Mouse (Mus musculus): Measurements from ENCODE around the gene Mob1a.
A peak's percentile ranks its signal among the peaks of the same experiment; 100 is the strongest.
"Not testable (repeated sequence)": the region's sequence is repeated elsewhere in the genome, so short reads cannot be mapped to it uniquely, and the experiment has no call there.

Mob1a gene

DNA sequence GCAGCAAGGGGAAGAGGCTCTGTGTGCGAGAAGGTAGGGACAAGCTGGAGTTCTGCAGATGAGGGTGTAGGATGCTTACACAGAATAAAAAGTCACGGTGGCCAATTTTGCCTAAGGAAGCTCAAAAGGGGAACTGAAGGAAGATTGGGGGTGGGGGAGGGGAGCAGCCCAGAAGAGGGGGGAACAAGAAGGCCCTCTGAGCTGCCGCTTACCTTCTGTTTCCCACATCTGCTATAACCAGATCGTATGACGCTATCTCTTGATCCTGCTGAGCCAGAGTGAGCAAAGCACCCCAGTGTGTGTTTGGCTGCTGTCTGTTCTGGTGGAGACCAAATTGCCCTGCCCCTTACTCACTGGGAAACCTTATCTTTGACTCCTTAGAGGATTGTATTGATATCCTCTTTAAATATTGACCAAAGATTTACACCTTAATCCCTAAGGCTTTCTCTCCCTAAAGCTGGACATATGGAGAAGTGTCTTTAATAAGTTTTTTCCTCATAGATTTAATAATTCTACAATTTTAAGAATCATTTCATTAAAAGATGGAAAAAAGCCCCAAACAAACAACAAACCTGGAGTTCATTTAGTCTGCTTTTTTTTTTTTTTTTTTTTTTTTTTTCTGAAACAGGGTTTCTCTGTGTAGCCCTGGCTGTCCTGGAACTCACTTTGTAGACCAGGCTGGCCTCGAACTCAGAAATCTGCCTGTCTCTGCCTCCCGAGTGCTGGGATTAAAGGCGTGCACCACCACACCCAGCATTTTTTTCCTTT, 2.0 kb upstream of the Mob1a start:
- no peak for TF ChIP-seq NANOG (IDR thresholded peaks at IDR 0.05; ENCODE audit: borderline replicate concordance, low read length)
- TF ChIP-seq POU5F1 (IDR thresholded peaks at IDR 0.05; ENCODE audit: borderline replicate concordance, low read length): no peak
- TF ChIP-seq CTCF (conservative IDR thresholded peaks at IDR 0.05; ENCODE audit: low read length): no peak
- Histone ChIP-seq H3K4me1 (replicated peaks; ENCODE audit: low read depth, low read length) (peaks cover 24% of the 10 kb centered on the region), H3K4me3 (replicated peaks; ENCODE audit: low read length) (no peak overlapping the region)

DNA sequence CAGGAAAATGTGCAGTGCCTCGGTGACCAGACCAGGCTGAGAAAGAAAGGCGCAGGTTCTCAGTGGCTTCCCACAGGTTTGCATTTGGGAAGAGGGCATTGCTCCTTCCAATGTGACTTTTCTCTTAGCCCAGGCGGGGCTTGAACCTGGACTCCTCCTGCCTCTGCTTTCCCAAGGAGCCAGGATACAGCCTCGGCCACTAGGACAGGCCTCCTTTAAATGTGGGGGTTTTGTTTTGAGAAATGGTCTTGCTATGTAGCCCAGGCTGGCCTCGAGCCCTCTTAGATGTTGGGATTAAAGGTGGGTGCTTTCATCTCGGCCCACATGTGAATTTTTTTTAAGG, 549 bp downstream of the Mob1a start:
- H3K4me3 ChIP-seq (replicated peaks; ENCODE audit: low read length): peak overlapping the region; percentile 91
- no peaks in the 10 kb centered on the region for H3K27me3 ChIP-seq (ENCODE audit: insufficient read depth, low read length)
- H3K36me3 ChIP-seq (ENCODE audit: insufficient read depth, low read length): peaks cover 31% of the 10 kb centered on the region
- H3K4me1 ChIP-seq (replicated peaks; ENCODE audit: low read depth, low read length): peaks cover 27% of the 10 kb centered on the region
- no peaks in the 10 kb centered on the region for H3K9me3 ChIP-seq (ENCODE audit: low read length)
- TF ChIP-seq CTCF (conservative IDR thresholded peaks at IDR 0.05; ENCODE audit: low read length) (no peak), POU5F1 (IDR thresholded peaks at IDR 0.05; ENCODE audit: borderline replicate concordance, low read length) (no peak), NANOG (IDR thresholded peaks at IDR 0.05; ENCODE audit: borderline replicate concordance, low read length) (no peak)

More for the DNA sequence above, 2.0 kb upstream of the Mob1a start:
- Histone ChIP-seq H3K9me3 (ENCODE audit: low read length) (no peaks in the 10 kb centered on the region), H3K36me3 (ENCODE audit: insufficient read depth, low read length) (peaks cover 6% of the 10 kb centered on the region), H3K27me3 (ENCODE audit: insufficient read depth, low read length) (peaks cover 2% of the 10 kb centered on the region; the same call in 1 of the 2 replicates)

- H3K27me3 ChIP-seq (ENCODE audit: insufficient read depth, low read length): no peaks in the 10 kb centered on the region
- H3K4me1 ChIP-seq (replicated peaks; ENCODE audit: low read depth, low read length): peaks cover 27% of the 10 kb centered on the region
- H3K9me3 ChIP-seq (ENCODE audit: low read length): no peaks in the 10 kb centered on the region
- TF ChIP-seq NANOG (IDR thresholded peaks at IDR 0.05; ENCODE audit: borderline replicate concordance, low read length): no peak
- TF ChIP-seq POU5F1 (IDR thresholded peaks at IDR 0.05; ENCODE audit: borderline replicate concordance, low read length): no peak
- TF ChIP-seq CTCF (conservative IDR thresholded peaks at IDR 0.05; ENCODE audit: low read length): no peak
- H3K4me3 ChIP-seq (replicated peaks; ENCODE audit: low read length): peak overlapping the region; percentile 91
- H3K36me3 ChIP-seq (ENCODE audit: insufficient read depth, low read length): peaks cover 35% of the 10 kb centered on the region
Measured at GRCm38 (mm10) chr6:83326761-83327160, 945 bp downstream of the Mob1a start.

DNA sequence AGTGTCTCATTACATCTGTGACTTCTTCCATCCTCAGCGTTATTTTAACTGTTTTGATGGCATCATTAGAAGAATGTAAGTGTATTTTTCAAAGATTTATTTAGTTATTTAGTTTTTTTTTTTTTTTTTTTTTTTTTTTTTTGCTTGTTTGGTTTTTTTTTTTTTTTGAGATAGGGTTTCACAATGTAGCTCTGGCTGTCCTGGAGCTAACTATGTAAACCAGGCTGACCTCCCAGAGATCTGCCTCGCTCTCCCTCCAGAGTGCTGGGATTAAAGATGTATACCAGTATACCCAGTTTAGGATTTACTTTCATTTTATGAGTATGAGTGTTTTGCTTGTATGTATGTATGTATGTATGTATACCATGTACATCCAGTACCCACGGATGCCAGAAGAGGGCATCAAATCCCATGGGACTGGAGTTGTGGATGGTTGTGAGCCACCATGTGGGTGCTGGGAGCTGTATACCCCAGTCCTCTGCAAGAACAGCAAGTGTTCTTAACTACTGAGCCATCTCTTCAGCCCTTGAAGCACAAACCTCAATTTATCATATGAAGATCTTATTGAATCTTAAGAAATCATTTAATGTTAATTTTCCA, 1.9 kb downstream of the Mob1a start:
- no peaks in the 10 kb centered on the region for H3K9me3 ChIP-seq (ENCODE audit: low read length)
- H3K4me1 ChIP-seq (replicated peaks; ENCODE audit: low read depth, low read length): peaks cover 27% of the 10 kb centered on the region
- H3K4me3 ChIP-seq (replicated peaks; ENCODE audit: low read length): no peak overlapping the region
- no peak for TF ChIP-seq NANOG (IDR thresholded peaks at IDR 0.05; ENCODE audit: borderline replicate concordance, low read length)
- TF ChIP-seq POU5F1 (IDR thresholded peaks at IDR 0.05; ENCODE audit: borderline replicate concordance, low read length): no peak
- peak; percentile 20; the same call in 1 of the 2 replicates for TF ChIP-seq CTCF (conservative IDR thresholded peaks at IDR 0.05; ENCODE audit: low read length)
- peaks cover 44% of the 10 kb centered on the region for H3K36me3 ChIP-seq (ENCODE audit: insufficient read depth, low read length)
- H3K27me3 ChIP-seq (ENCODE audit: insufficient read depth, low read length): no peaks in the 10 kb centered on the region

GRCm38 (mm10) chr6:83341387-83341786, 15.6 kb downstream of the Mob1a start:
- no peaks in the 10 kb centered on the region for H3K4me1 ChIP-seq (replicated peaks; ENCODE audit: low read depth, low read length)
- no peaks in the 10 kb centered on the region for H3K27me3 ChIP-seq (ENCODE audit: insufficient read depth, low read length)
- no peaks in the 10 kb centered on the region for H3K9me3 ChIP-seq (ENCODE audit: low read length)
- TF ChIP-seq NANOG (IDR thresholded peaks at IDR 0.05; ENCODE audit: borderline replicate concordance, low read length) (no peak), CTCF (conservative IDR thresholded peaks at IDR 0.05; ENCODE audit: low read length) (no peak), POU5F1 (IDR thresholded peaks at IDR 0.05; ENCODE audit: borderline replicate concordance, low read length) (no peak)
- no peak overlapping the region for H3K4me3 ChIP-seq (replicated peaks; ENCODE audit: low read length)
- H3K36me3 ChIP-seq (ENCODE audit: insufficient read depth, low read length): peaks cover 63% of the 10 kb centered on the region

GRCm38 (mm10) chr6:83342957-83343356, 17.1 kb downstream of the Mob1a start:
- Histone ChIP-seq H3K4me1 (replicated peaks; ENCODE audit: low read depth, low read length) (no peaks in the 10 kb centered on the region; the same call in 1 of the 2 replicates), H3K27me3 (ENCODE audit: insufficient read depth, low read length) (no peaks in the 10 kb centered on the region)
- TF ChIP-seq POU5F1 (IDR thresholded peaks at IDR 0.05; ENCODE audit: borderline replicate concordance, low read length) (no peak), NANOG (IDR thresholded peaks at IDR 0.05; ENCODE audit: borderline replicate concordance, low read length) (no peak), CTCF (conservative IDR thresholded peaks at IDR 0.05; ENCODE audit: low read length) (no peak)

DNA sequence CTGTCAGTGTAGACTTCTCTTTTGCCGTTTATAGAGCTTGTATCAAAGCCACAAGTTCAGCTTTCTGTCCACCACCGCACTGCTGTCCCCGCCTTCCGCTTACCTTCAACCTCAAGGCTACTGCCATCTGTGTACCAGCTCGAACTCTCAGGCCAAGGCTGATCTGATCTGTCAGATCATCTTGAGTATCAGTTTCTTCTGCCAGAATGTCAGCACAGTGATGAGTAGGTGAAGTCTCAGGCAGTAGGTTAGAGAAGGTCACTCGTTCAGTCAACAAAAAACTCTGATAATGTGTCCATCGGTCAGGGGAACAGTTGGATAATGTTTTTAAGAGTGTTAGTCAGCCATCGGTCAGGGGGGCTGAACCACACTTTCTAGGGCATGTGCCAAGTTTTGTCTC, 19.5 kb downstream of the Mob1a start:
- H3K36me3 ChIP-seq (ENCODE audit: insufficient read depth, low read length): peaks cover 38% of the 10 kb centered on the region
- H3K27me3 ChIP-seq (ENCODE audit: insufficient read depth, low read length); H3K4me3 ChIP-seq (replicated peaks; ENCODE audit: low read length); H3K9me3 ChIP-seq (ENCODE audit: low read length): not testable (repeated sequence)
- peaks cover 16% of the 10 kb centered on the region for H3K4me1 ChIP-seq (replicated peaks; ENCODE audit: low read depth, low read length)

More at GRCm38 (mm10) chr6:83342957-83343356, 17.1 kb downstream of the Mob1a start:
- peaks cover 61% of the 10 kb centered on the region for H3K36me3 ChIP-seq (ENCODE audit: insufficient read depth, low read length)
- H3K9me3 ChIP-seq (ENCODE audit: low read length): no peaks in the 10 kb centered on the region
- H3K4me3 ChIP-seq (replicated peaks; ENCODE audit: low read length): no peak overlapping the region

DNA sequence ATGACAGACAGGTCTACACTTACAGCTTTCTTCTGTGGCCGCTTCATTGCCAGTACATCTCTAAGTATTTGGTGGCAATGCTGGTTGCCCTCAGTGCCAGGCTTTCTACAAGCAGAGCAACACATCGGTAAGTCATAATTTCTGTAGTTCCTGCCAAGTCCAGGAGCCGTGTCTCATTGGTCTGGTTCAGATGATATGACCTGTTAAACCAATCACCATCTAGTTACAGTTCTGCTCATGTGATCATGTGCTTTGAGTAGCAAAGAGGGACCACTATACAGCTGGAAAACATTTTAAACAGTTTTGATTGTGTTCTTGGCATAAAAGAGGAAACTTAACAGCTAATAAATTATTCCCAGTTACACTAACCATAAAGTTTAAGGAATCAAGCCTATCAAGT, 22.1 kb downstream of the Mob1a start:
- H3K4me1 ChIP-seq (replicated peaks; ENCODE audit: low read depth, low read length): peaks cover 27% of the 10 kb centered on the region
- TF ChIP-seq NANOG (IDR thresholded peaks at IDR 0.05; ENCODE audit: borderline replicate concordance, low read length) (no peak), POU5F1 (IDR thresholded peaks at IDR 0.05; ENCODE audit: borderline replicate concordance, low read length) (no peak), CTCF (conservative IDR thresholded peaks at IDR 0.05; ENCODE audit: low read length) (no peak)
- H3K27me3 ChIP-seq (ENCODE audit: insufficient read depth, low read length): no peaks in the 10 kb centered on the region
- H3K4me3 ChIP-seq (replicated peaks; ENCODE audit: low read length): no peak overlapping the region
- H3K36me3 ChIP-seq (ENCODE audit: insufficient read depth, low read length): peaks cover 31% of the 10 kb centered on the region
- no peaks in the 10 kb centered on the region for H3K9me3 ChIP-seq (ENCODE audit: low read length)

All from E14TG2a.4 (cell line).